Mouse (Mus musculus): ENCODE results near the gene Shisa9. TPM values are rescaled to one million over a fixed set of nuclear protein-coding genes. Genes with fewer than 3 reads are reported as not detected.

Shisa9 gene
- 20.6 and 20.8 TPM in 2 replicates for polyA plus RNA-seq (2015; fragmentation: Nextera tagmentation; extraction: Ambion mirVana)

GRCm38 (mm10) chr16:11983616-11984270 is at the start of gene Shisa9:
Gene Shisa9, plus strand, starts transcription at chr16:11984113.

Other genes with a start within 250 kb of the Shisa9 start
- gene Cpped1, start 74.7 kb upstream of the Shisa9 start, polyA plus RNA-seq (2015; fragmentation: Nextera tagmentation; extraction: Ambion mirVana), result 18.7 and 19.8 TPM in 2 replicates